Mouse (Mus musculus) stomach, postnatal 0 days (tissue): ENCODE measurements at regions not wholly inside any gene's neighbourhood (a gene's known extent, or its start where the extent isn't known, plus 50 kb on each side); places are given as distances from the start of the nearest gene placed in this dataset.
A peak's percentile ranks its signal among the peaks of the same experiment; 100 is the strongest.

Source experiments
- CTCF ChIP-seq: IDR thresholded peaks from 2 replicates; pipeline ENCODE4 v1.5.1; 2016; ENCODE audit warnings: antibody characterized with exemption, low read depth, mild to moderate bottlenecking, moderate library complexity
- EP300 ChIP-seq: optimal IDR thresholded peaks from 2 replicates; pipeline ENCODE3; 2016; ENCODE audit warnings: antibody characterized with exemption

DNA sequence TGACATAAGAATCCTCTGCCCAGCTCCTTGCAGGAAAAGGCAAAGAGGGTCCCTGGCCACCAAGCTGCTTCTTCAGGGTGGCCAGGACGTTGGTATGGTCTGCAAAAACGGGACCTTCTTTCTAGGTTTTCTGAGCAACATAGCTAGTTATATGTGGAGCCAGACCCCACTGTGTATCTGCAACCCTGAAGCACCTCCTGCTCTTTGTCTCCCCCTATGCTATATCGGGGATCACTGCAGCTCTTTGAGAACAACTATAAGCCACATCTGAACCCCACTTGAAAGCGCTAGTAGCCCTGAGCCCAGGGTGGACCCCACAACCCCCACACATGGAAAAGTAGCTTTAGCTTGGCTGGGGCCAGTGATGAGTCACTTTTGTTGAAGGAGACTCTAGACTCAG lies 414.9 kb downstream of the Zfp536 start:
- TF ChIP-seq EP300 (no peak), CTCF (peak; percentile 45)
